Mouse (Mus musculus) MEL (cell line): Measurements from ENCODE around the gene Ppox. TPM values are rescaled to one million over a fixed set of nuclear protein-coding genes. Genes with fewer than 3 reads are reported as not detected.

Source experiments
- DNase-seq: peaks from one replicate; pipeline ENCODE4 v3.0.0; 2011; ENCODE audit warnings: low read depth, low spot score
- H3K27ac ChIP-seq: 2 replicates; pipeline ENCODE4 v1.5.1; 2012; ENCODE audit warnings: low read depth, mild to moderate bottlenecking, control low read depth, low read length, moderate library complexity; ENCODE audit not compliant: control insufficient read depth
- H3K27me3 ChIP-seq, 2 experiments: fragments of 150-350 bp in 1 of 2; sonication (generic) in 1 of 2; 2 replicates each; pipeline ENCODE4 v1.6.1; 2012; ENCODE audit warnings: low read length in 2 of 2, mild to moderate bottlenecking in 2 of 2, improper control_type of control experiment in 1 of 2, moderate library complexity in 1 of 2; ENCODE audit not compliant: insufficient read depth in 2 of 2, control insufficient read depth in 1 of 2
- H3K36me3 ChIP-seq, 2 experiments: 2 replicates each; pipeline ENCODE4 v1.6.1; 2012 to 2014; ENCODE audit warnings: low read length in 2 of 2, improper control_type of control experiment in 1 of 2, inconsistent platforms in 1 of 2, mild to moderate bottlenecking in 1 of 2; ENCODE audit not compliant: insufficient read depth in 2 of 2, control insufficient read depth in 1 of 2
- H3K4me1 ChIP-seq, 2 experiments: fragments of 150-350 bp in 1 of 2; sonication (generic) in 1 of 2; 2 replicates each; pipeline ENCODE4 v1.6.1; 2012; ENCODE audit warnings: low read length in 2 of 2, improper control_type of control experiment in 1 of 2, mild to moderate bottlenecking in 1 of 2; ENCODE audit not compliant: insufficient read depth in 2 of 2, control insufficient read depth in 1 of 2
- H3K4me3 ChIP-seq, 2 experiments: fragments of 150-350 bp in 1 of 2; sonication (generic) in 1 of 2; 2 replicates each; pipeline ENCODE4 v1.5.1; 2012; ENCODE audit warnings: low read depth in 2 of 2, low read length in 2 of 2, mild to moderate bottlenecking in 2 of 2, moderate library complexity in 2 of 2, control low read depth in 1 of 2, improper control_type of control experiment in 1 of 2; ENCODE audit not compliant: control insufficient read depth in 1 of 2, insufficient read depth in 1 of 2
- H3K79me2 ChIP-seq: 2 replicates; pipeline ENCODE4 v1.6.1; 2012; ENCODE audit warnings: mild to moderate bottlenecking, low read length, moderate library complexity; ENCODE audit not compliant: control insufficient read depth, poor library complexity, insufficient read depth
- H3K9ac ChIP-seq: 2 replicates; pipeline ENCODE4 v1.6.1; 2012; ENCODE audit warnings: low read depth, mild to moderate bottlenecking, control low read depth, low read length, moderate library complexity; ENCODE audit not compliant: control insufficient read depth, poor library complexity, severe bottlenecking
- H3K9me3 ChIP-seq: fragments of 150-350 bp; sonication (generic); replicated peaks from 2 replicates; pipeline ENCODE4 v1.6.1; 2012; ENCODE audit warnings: mild to moderate bottlenecking, low read length, improper control_type of control experiment, moderate library complexity; ENCODE audit not compliant: insufficient read depth
- CHD1 ChIP-seq: IDR thresholded peaks from 2 replicates; pipeline ENCODE4 v1.6.1; 2012; ENCODE audit warnings: low read depth, mild to moderate bottlenecking, inconsistent platforms, low read length, improper control_type of control experiment
- CHD2 ChIP-seq: IDR thresholded peaks from 2 replicates; pipeline ENCODE4 v1.6.1; 2011; ENCODE audit warnings: low read length, improper control_type of control experiment
- ELF1 ChIP-seq: IDR thresholded peaks from 2 replicates; pipeline ENCODE4 v1.6.1; 2014; ENCODE audit warnings: low read depth, mild to moderate bottlenecking, inconsistent platforms, low read length, improper control_type of control experiment, moderate library complexity
- EP300 ChIP-seq, 2 experiments: IDR thresholded peaks; 2 replicates each; pipeline ENCODE4 v1.6.1; 2011; ENCODE audit warnings: improper control_type of control experiment in 2 of 2, low read length in 2 of 2, low read depth in 1 of 2, mild to moderate bottlenecking in 1 of 2
- JUND ChIP-seq: IDR thresholded peaks from 2 replicates; pipeline ENCODE4 v1.6.1; 2011; ENCODE audit warnings: low read depth, mild to moderate bottlenecking, improper control_type of control experiment, low read length
- KAT2A ChIP-seq: conservative IDR thresholded peaks from 2 replicates; pipeline ENCODE4 v1.6.1; 2012; ENCODE audit warnings: low read depth, low read length, improper control_type of control experiment, inconsistent platforms
- MXI1 ChIP-seq: IDR thresholded peaks from 2 replicates; pipeline ENCODE4 v1.6.1; 2011; ENCODE audit warnings: mild to moderate bottlenecking, low read depth, low read length, improper control_type of control experiment
- MYC ChIP-seq: IDR thresholded peaks from 2 replicates; pipeline ENCODE4 v1.6.1; 2011; ENCODE audit warnings: low read depth, mild to moderate bottlenecking, low read length, improper control_type of control experiment, moderate library complexity
- NELFE ChIP-seq: IDR thresholded peaks from 2 replicates; pipeline ENCODE4 v1.6.1; 2011; ENCODE audit warnings: low read depth, low read length, improper control_type of control experiment
- POLR2AphosphoS5 ChIP-seq: IDR thresholded peaks from 2 replicates; pipeline ENCODE4 v1.6.1; 2012; ENCODE audit warnings: low read depth, borderline replicate concordance, mild to moderate bottlenecking, inconsistent platforms, low read length, moderate library complexity, mixed read lengths
- RCOR1 ChIP-seq: IDR thresholded peaks from 2 replicates; pipeline ENCODE4 v1.6.1; 2012; ENCODE audit warnings: low read depth, mild to moderate bottlenecking, inconsistent platforms, low read length, improper control_type of control experiment
- SMC3 ChIP-seq: IDR thresholded peaks from 2 replicates; pipeline ENCODE4 v1.6.1; 2011; ENCODE audit warnings: low read depth, low read length, improper control_type of control experiment
- TCF12 ChIP-seq: IDR thresholded peaks from 2 replicates; pipeline ENCODE4 v1.6.1; 2014; ENCODE audit warnings: low read depth, mild to moderate bottlenecking, inconsistent platforms, low read length, improper control_type of control experiment, moderate library complexity
- ZNF384 ChIP-seq: IDR thresholded peaks from 2 replicates; pipeline ENCODE4 v1.6.1; 2012; ENCODE audit warnings: low read depth, mild to moderate bottlenecking, inconsistent platforms, low read length, improper control_type of control experiment
- polyA plus RNA-seq, 2 experiments: library from polyadenylated mRNA; stranded (reverse) in 1 of 2; unstranded in 1 of 2; fragments of >175 nt in 1 of 2; fragments of >200 nt in 1 of 2; gene quantifications; 2 replicates each; pipeline versions ENCODE4 v1.2.1 to v1.2.4; 2012; ENCODE audit warnings: low replicate concordance in 2 of 2, low read depth in 1 of 2; ENCODE audit not compliant: insufficient read length in 2 of 2, insufficient read depth in 1 of 2, missing spikeins in 1 of 2
- total RNA-seq: library from RNA; depleted of rRNA; stranded (reverse); fragments of 300-350 nt; gene quantifications from 2 replicates; pipeline ENCODE4 v1.2.3, GENCODE M21; 2012

Ppox gene
- total and polyA plus RNA-seq, 3 experiments, result 27.0 to 63.6 TPM; not detected in 1

- Histone ChIP-seq H3K9me3 (no peaks in the 10 kb centered on the region), H3K36me3 (peaks cover 1 to 10% of the 10 kb centered on the region in 2 experiments), H3K9ac (no peak overlapping the region; the same call in 1 of the 2 replicates), H3K4me3 (no peak overlapping the region; a peak in 1 of 4 replicates), H3K4me1 (peaks cover 0 to 10% of the 10 kb centered on the region in 2 experiments; a peak in 1 of 4 replicates), H3K27me3 (no peaks in the 10 kb centered on the region), H3K79me2 (peaks cover 4% of the 10 kb centered on the region; the same call in 1 of the 2 replicates), H3K27ac (no peak overlapping the region)
- no peak for TF ChIP-seq RCOR1
- no peak for TF ChIP-seq JUND
- TF ChIP-seq SMC3, result no peak
- TF ChIP-seq ELF1, result no peak
- no peak for TF ChIP-seq POLR2AphosphoS5
- TF ChIP-seq EP300 (IDR thresholded peaks at IDR 0.05; ENCODE audit: low read depth in 1 of 2, low read length in 2 of 2), result no peak
- DNase-seq, result no peak
Measured at GRCm38 (mm10) chr1:171279012-171279705, 1.8 kb downstream of the Ppox start.

- Histone ChIP-seq H3K9me3 (no peaks in the 10 kb centered on the region), H3K4me3 (no peak overlapping the region)
- TF ChIP-seq MXI1 (no peak), KAT2A (no peak), JUND (no peak), MYC (no peak), ZNF384 (no peak), SMC3 (no peak), CHD1 (no peak), TCF12 (no peak), CHD2 (no peak), NELFE (no peak)
- TF ChIP-seq, all 39 proteins: peak for 0
- H3K27ac ChIP-seq, result no peak overlapping the region
- no peaks in the 10 kb centered on the region for H3K27me3 ChIP-seq
- H3K36me3 ChIP-seq, result peaks cover 1 to 10% of the 10 kb centered on the region in 2 experiments
- peaks cover 4% of the 10 kb centered on the region; the same call in 1 of the 2 replicates for H3K79me2 ChIP-seq
- H3K9ac ChIP-seq, result no peak overlapping the region
- no peak for DNase-seq
- peaks cover 0 to 10% of the 10 kb centered on the region in 2 experiments; a peak in 1 of 4 replicates for H3K4me1 ChIP-seq
Measured at GRCm38 (mm10) chr1:171278436-171278835, 2.5 kb downstream of the Ppox start.
